Mouse (Mus musculus) kidney, adult 2 months (tissue): ENCODE data around the gene Armh3.

ENCODE experiments used
- CTCF ChIP-seq: fragments of 200-500 bp; conservative IDR thresholded peaks from 2 replicates; pipeline ENCODE4 v1.5.1; 2011; ENCODE audit warnings: low read depth, mild to moderate bottlenecking, control low read depth, low read length, moderate library complexity, mixed read lengths; ENCODE audit not compliant: insufficient read depth, insufficient read length
- POLR2A ChIP-seq: fragments of 200-500 bp; IDR thresholded peaks from one replicate; pipeline ENCODE4 v1.6.1; 2011; ENCODE audit warnings: low read depth, low read length, control low read depth

DNA sequence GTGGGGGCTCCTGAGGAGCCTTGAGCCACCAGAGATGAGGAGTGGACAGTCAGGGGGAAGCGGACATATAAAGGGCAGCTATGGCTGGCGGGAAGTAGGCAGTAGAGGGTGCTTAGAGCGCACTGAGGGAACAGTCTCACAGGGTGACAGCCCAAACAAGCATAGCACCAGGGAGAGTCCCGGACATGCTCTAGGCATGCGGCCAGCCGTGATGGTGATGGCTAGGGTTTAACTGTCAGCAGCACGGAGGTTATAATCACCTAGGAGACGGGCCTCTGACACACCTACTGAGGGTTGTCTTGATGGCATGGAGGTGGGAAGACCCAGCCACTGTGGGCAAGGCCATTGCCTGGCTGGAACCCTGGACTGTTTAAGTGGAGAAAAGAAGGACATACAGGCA is 28.3 kb upstream of the Armh3 start:
- TF ChIP-seq CTCF (no peak), POLR2A (no peak)
